Mouse (Mus musculus) thymus, adult 2 months (tissue): ENCODE measurements around the gene Crtc1. TPM values are rescaled to one million over a fixed set of nuclear protein-coding genes. Genes with fewer than 3 reads are reported as not detected.

Source experiments
- DNase-seq: peaks from one replicate; pipeline ENCODE4 v3.0.0; 2021
- H3K27ac ChIP-seq: fragments of 200-500 bp; 2 replicates; pipeline ENCODE4 v1.5.1; 2012; ENCODE audit warnings: low read length, control low read depth; ENCODE audit not compliant: control insufficient read depth, insufficient read depth
- H3K27me3 ChIP-seq: fragments of 200-500 bp; 2 replicates; pipeline ENCODE4 v1.6.1; 2012; ENCODE audit warnings: mild to moderate bottlenecking, low read length, moderate library complexity, mixed read lengths; ENCODE audit not compliant: control insufficient read depth, insufficient read depth
- H3K36me3 ChIP-seq: fragments of 200-500 bp; 2 replicates; pipeline ENCODE4 v1.6.1; 2012; ENCODE audit warnings: mild to moderate bottlenecking, low read length, moderate library complexity; ENCODE audit not compliant: control insufficient read depth, insufficient read depth
- H3K4me1 ChIP-seq: fragments of 200-500 bp; replicated peaks from 2 replicates; pipeline ENCODE4 v1.6.1; 2012; ENCODE audit warnings: low read length; ENCODE audit not compliant: control insufficient read depth, insufficient read depth
- H3K4me3 ChIP-seq: fragments of 200-500 bp; 2 replicates; pipeline ENCODE4 v1.5.1; 2012; ENCODE audit warnings: mild to moderate bottlenecking, low read length, control low read depth, moderate library complexity; ENCODE audit not compliant: control insufficient read depth, insufficient read depth
- CTCF ChIP-seq: fragments of 200-500 bp; IDR thresholded peaks from 2 replicates; pipeline ENCODE4 v1.5.1; 2012; ENCODE audit warnings: mild to moderate bottlenecking, control low read depth, low read length, moderate library complexity, borderline replicate concordance; ENCODE audit not compliant: control insufficient read depth, poor library complexity, insufficient read depth; ENCODE audit errors: extremely low read depth
- POLR2A ChIP-seq: fragments of 200-500 bp; IDR thresholded peaks from 2 replicates; pipeline ENCODE4 v1.6.1; 2012; ENCODE audit warnings: mild to moderate bottlenecking, low read length, control low read depth, moderate library complexity; ENCODE audit not compliant: control insufficient read depth, poor library complexity, insufficient read depth; ENCODE audit errors: extremely low read depth
- WGBS: fragments of 180-500 bp; shearing (Covaris S2); methylation state at CpG from one replicate; pipeline ENCODE4 v1.1.7; 2018; 5-methylcytosine and 5-hydroxymethylcytosine counted together
- polyA plus RNA-seq: library from polyadenylated mRNA; depleted of rRNA; stranded (reverse); fragments of >200 nt; gene quantifications from 2 replicates; pipeline ENCODE4 v1.2.3, GENCODE M21; 2012

Crtc1 gene
- polyA plus RNA-seq, 1 experiment, result 43.9 TPM

- DNase-seq, result no peak
- no peaks in the 10 kb centered on the region for H3K36me3 ChIP-seq
- 73% methylated on average over 11 of the region's 11 CpGs for WGBS
- TF ChIP-seq CTCF (no peak), POLR2A (no peak)
- no peak overlapping the region for H3K4me3 ChIP-seq
- H3K4me1 ChIP-seq, result peaks cover 3% of the 10 kb centered on the region; the same call in 1 of the 2 replicates
- no peak overlapping the region for H3K27ac ChIP-seq
- no peaks in the 10 kb centered on the region for H3K27me3 ChIP-seq
Observed at GRCm38 (mm10) chr8:70419879-70420643, 19.3 kb downstream of the Crtc1 start.

GRCm38 (mm10) chr8:70418954-70419353 is 20.4 kb downstream of the Crtc1 start:
- no peak for DNase-seq
- 91% methylated on average over 14 of the region's 14 CpGs for WGBS
- no peak for TF ChIP-seq POLR2A
- no peak for TF ChIP-seq CTCF
- Histone ChIP-seq H3K36me3 (no peaks in the 10 kb centered on the region), H3K4me3 (no peak overlapping the region), H3K27me3 (no peaks in the 10 kb centered on the region), H3K4me1 (peaks cover 3% of the 10 kb centered on the region; the same call in 1 of the 2 replicates), H3K27ac (no peak overlapping the region)

GRCm38 (mm10) chr8:70417914-70418313 is 21.5 kb downstream of the Crtc1 start:
- Histone ChIP-seq H3K4me3 (no peak overlapping the region), H3K27ac (no peak overlapping the region), H3K4me1 (peaks cover 3% of the 10 kb centered on the region; the same call in 1 of the 2 replicates), H3K27me3 (no peaks in the 10 kb centered on the region), H3K36me3 (no peaks in the 10 kb centered on the region)
- DNase-seq, result no peak
- TF ChIP-seq POLR2A, result no peak
- TF ChIP-seq CTCF, result no peak
- 43% methylated on average over 10 of the region's 10 CpGs for WGBS

GRCm38 (mm10) chr8:70416941-70417340 is 22.4 kb downstream of the Crtc1 start:
- DNase-seq, result no peak
- WGBS, result 93% methylated on average over 6 of the region's 6 CpGs
- Histone ChIP-seq H3K36me3 (no peaks in the 10 kb centered on the region), H3K27ac (no peak overlapping the region), H3K4me1 (peaks cover 3% of the 10 kb centered on the region; the same call in 1 of the 2 replicates), H3K4me3 (no peak overlapping the region), H3K27me3 (no peaks in the 10 kb centered on the region)
- TF ChIP-seq POLR2A (no peak), CTCF (no peak)

- Histone ChIP-seq H3K27ac (no peak overlapping the region), H3K27me3 (no peaks in the 10 kb centered on the region), H3K36me3 (no peaks in the 10 kb centered on the region), H3K4me3 (no peak overlapping the region), H3K4me1 (peaks cover 3% of the 10 kb centered on the region; the same call in 1 of the 2 replicates)
- TF ChIP-seq POLR2A (no peak), CTCF (no peak)
- peak; percentile 38 for DNase-seq
- 95% methylated on average over 8 of the region's 8 CpGs for WGBS
Observed at GRCm38 (mm10) chr8:70415540-70416451, 23.6 kb downstream of the Crtc1 start.

GRCm38 (mm10) chr8:70414310-70414946 is 25.0 kb downstream of the Crtc1 start:
- TF ChIP-seq POLR2A (no peak), CTCF (no peak)
- peaks cover 3% of the 10 kb centered on the region; the same call in 1 of the 2 replicates for H3K4me1 ChIP-seq
- no peaks in the 10 kb centered on the region for H3K27me3 ChIP-seq
- H3K36me3 ChIP-seq, result no peaks in the 10 kb centered on the region
- H3K4me3 ChIP-seq, result no peak overlapping the region
- H3K27ac ChIP-seq, result no peak overlapping the region
- 85% methylated on average over 6 of the region's 6 CpGs for WGBS
- no peak for DNase-seq
